Mouse (Mus musculus): ENCODE measurements around the gene Tdrd9. TPM values are rescaled to one million over a fixed set of nuclear protein-coding genes. Genes with fewer than 3 reads are reported as not detected.

Tdrd9 gene
- total and polyA plus RNA-seq, 3 experiments = 0.09 to 0.10 TPM; not detected in 1

DNA sequence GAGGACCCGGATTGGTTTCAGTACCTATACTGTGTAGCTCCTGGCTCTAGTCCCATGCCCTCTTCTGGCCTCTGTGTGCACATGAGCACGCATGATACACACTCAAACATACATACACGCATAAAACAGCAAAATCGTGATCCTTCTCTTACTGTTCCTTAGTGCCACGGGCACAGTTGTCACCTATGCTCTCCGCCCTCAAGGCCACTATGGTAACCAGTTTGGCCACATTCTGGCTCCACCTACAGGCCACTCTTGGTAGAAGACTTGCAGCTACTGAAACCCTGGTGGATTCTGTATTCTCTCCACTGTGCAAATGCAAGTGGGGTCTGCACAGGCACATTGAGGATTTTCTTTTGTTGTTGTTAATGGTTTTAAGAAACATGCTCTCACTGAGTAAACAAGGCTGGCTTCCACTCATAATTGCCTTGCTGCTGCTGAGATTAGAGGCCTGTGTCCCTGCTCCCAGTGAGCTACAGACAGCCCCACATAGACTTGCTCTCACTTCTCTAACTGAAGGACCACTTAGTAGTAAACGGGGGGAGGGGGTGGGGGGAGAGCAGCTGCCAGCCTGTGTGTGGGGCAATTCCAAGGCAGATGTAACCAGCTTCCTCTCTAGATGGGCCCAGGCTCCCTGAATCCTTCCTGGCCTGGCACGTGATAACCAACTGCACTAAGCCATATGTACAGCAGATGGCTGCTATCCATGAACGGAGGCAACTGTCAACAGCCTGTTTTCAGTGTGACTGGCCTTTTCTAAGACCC lies 13.1 kb upstream of the Tdrd9 start:
- Histone ChIP-seq H3K27ac (no peak overlapping the region), H3K4me1 (ENCODE audit: control insufficient read depth, insufficient read depth, low read length) (peaks cover 2% of the 10 kb centered on the region), H3K4me3 (no peak overlapping the region), H3K79me2 (replicated peaks; ENCODE audit: control insufficient read depth, insufficient read depth, low read length) (peaks cover 1% of the 10 kb centered on the region; the same call in 1 of the 2 replicates), H3K36me3 (ENCODE audit: control insufficient read depth, insufficient read depth, low read length) (no peaks in the 10 kb centered on the region), H3K9ac (ENCODE audit: low read depth, low read length) (no peak overlapping the region), H3K27me3 (ENCODE audit: control insufficient read depth, insufficient read depth, low read length) (no peaks in the 10 kb centered on the region)
- DNase-seq = peak; percentile 69 to 75
- TF ChIP-seq EP300 (IDR thresholded peaks at IDR 0.05; ENCODE audit: insufficient read depth, low read depth, low read length) (0 out of 2 replicates have a peak, but pooled peaks have one; percentile 26), POLR2A (IDR thresholded peaks at IDR 0.05; ENCODE audit: insufficient read depth, low read depth, low read length) (no peak), CTCF (IDR thresholded peaks at IDR 0.05) (peak; percentile 91)
- intact Hi-C loops (cut with DNase I) = loop anchor here (5.0 kb wide), 1 partner anchor 221 kb away; no protein-coding TSS in a partner anchor
- WGBS = 34% methylated on average over 9 of the region's 9 CpGs

DNA sequence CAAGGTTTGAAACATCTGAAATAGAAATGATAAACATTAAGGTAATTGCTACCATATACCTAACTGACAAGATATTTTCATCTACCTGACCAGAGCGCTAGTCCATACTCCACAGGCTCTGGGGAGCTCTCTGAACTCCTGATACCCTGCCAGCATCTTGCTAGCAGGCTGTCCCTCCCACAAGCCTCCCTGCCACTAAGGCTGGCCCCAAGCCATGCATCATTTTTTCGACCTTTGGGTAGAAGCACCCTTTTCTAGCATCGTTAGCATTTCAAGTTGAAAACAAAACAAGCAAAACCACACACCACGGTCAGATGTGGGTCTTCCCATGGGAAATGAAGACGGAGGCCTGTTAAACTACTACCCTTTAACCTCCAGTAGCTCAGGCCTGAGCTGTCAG lies 8.0 kb upstream of the Tdrd9 start:
- WGBS = 60% methylated on average over 5 of the region's 5 CpGs
- H3K4me1 ChIP-seq (ENCODE audit: control insufficient read depth, insufficient read depth, low read length) = peaks cover 5% of the 10 kb centered on the region
- no peak overlapping the region for H3K9ac ChIP-seq (ENCODE audit: low read depth, low read length)
- H3K27me3 ChIP-seq (ENCODE audit: control insufficient read depth, insufficient read depth, low read length) = no peaks in the 10 kb centered on the region
- peaks cover 3% of the 10 kb centered on the region for H3K79me2 ChIP-seq (replicated peaks; ENCODE audit: control insufficient read depth, insufficient read depth, low read length)
- no peak for DNase-seq
- TF ChIP-seq POLR2A (IDR thresholded peaks at IDR 0.05; ENCODE audit: insufficient read depth, low read depth, low read length) (no peak), EP300 (IDR thresholded peaks at IDR 0.05; ENCODE audit: insufficient read depth, low read depth, low read length) (no peak), CTCF (IDR thresholded peaks at IDR 0.05) (no peak)
- peaks cover 7% of the 10 kb centered on the region for H3K36me3 ChIP-seq (ENCODE audit: control insufficient read depth, insufficient read depth, low read length)
- no peak overlapping the region for H3K4me3 ChIP-seq
- intact Hi-C loops (cut with DNase I) = no loop called here
- H3K27ac ChIP-seq = no peak overlapping the region

DNA sequence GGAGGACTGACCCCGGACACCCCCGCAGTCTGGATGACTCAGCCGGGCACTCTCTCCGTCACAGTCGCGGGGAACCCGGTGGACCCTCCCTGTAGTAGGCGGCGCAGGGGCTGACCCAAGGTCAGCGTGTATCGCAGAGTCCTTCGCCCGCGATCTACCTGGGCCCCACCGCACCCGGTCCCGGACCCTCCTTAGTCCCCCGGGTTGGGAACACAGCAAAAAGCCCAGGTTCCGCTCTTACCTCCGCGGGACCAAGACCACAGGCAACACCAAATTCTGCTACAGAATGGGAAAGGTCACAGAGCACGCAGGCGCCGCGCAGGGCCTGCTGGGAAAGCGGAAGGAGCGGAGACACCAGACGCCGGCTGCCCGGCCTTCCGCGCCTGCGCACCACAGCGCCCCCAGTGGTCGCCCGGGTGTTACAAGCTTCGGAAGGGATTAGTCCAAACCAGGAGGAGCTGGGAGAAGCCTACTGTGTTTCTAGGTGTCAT lies 4.6 kb upstream of the Tdrd9 start, which contains the start of gene Atp5mpl:
Atp5mpl (minus strand) TSS at position 295 of the 491 bp plus-strand sequence.
- peak; percentile 95 to 99 for DNase-seq
- intact Hi-C loops (cut with DNase I) = no loop called here
- Histone ChIP-seq H3K9ac (ENCODE audit: low read depth, low read length) (peak within 1 kb of the TSS; percentile 95), H3K36me3 (ENCODE audit: control insufficient read depth, insufficient read depth, low read length) (peaks cover 7% of the 10 kb centered on the region), H3K4me1 (ENCODE audit: control insufficient read depth, insufficient read depth, low read length) (peaks cover 5% of the 10 kb centered on the region), H3K79me2 (replicated peaks; ENCODE audit: control insufficient read depth, insufficient read depth, low read length) (peaks cover 3% of the 10 kb centered on the region), H3K27me3 (ENCODE audit: control insufficient read depth, insufficient read depth, low read length) (no peaks in the 10 kb centered on the region), H3K27ac (peak within 1 kb of the TSS; percentile 93), H3K4me3 (peak within 1 kb of the TSS; percentile 84)
- TF ChIP-seq CTCF (IDR thresholded peaks at IDR 0.05) = peak; percentile 100; the same call in 1 of the 2 replicates
- TF ChIP-seq POLR2A (IDR thresholded peaks at IDR 0.05; ENCODE audit: insufficient read depth, low read depth, low read length) = peak; percentile 90
- TF ChIP-seq EP300 (IDR thresholded peaks at IDR 0.05; ENCODE audit: insufficient read depth, low read depth, low read length) = 0 out of 2 replicates have a peak, but pooled peaks have one; percentile 38
- under 1% methylated on average over 37 of the region's 37 CpGs for WGBS

DNA sequence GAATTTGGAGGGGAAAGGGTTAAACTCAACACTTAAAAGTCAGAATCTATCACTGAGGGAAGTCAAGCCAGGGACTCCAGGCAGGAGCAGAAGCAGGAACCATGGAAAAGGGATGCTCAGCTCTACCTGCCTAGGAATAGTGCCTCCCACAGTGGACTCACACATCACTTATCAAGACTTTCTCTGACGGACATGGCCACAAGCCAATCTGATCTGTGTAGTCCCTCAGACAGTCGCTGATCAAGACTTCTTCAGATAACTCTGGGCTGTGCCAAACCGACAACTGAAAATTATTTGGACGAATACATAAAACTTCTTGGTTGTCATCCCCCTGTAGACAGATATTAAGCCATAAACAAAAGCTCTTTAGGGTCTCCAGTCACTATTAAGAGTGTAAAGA lies 1.3 kb upstream of the Tdrd9 start:
- DNase-seq = no peak
- H3K79me2 ChIP-seq (replicated peaks; ENCODE audit: control insufficient read depth, insufficient read depth, low read length) = peaks cover 2% of the 10 kb centered on the region
- no peak overlapping the region for H3K9ac ChIP-seq (ENCODE audit: low read depth, low read length)
- TF ChIP-seq POLR2A (IDR thresholded peaks at IDR 0.05; ENCODE audit: insufficient read depth, low read depth, low read length) (no peak), EP300 (IDR thresholded peaks at IDR 0.05; ENCODE audit: insufficient read depth, low read depth, low read length) (no peak), CTCF (IDR thresholded peaks at IDR 0.05) (no peak)
- no peak overlapping the region for H3K4me3 ChIP-seq
- H3K27ac ChIP-seq = no peak overlapping the region
- 63% methylated on average over 4 of the region's 4 CpGs for WGBS
- no peaks in the 10 kb centered on the region for H3K27me3 ChIP-seq (ENCODE audit: control insufficient read depth, insufficient read depth, low read length)
- peaks cover 3% of the 10 kb centered on the region; the same call in 1 of the 2 replicates for H3K36me3 ChIP-seq (ENCODE audit: control insufficient read depth, insufficient read depth, low read length)
- peaks cover 5% of the 10 kb centered on the region for H3K4me1 ChIP-seq (ENCODE audit: control insufficient read depth, insufficient read depth, low read length)
- intact Hi-C loops (cut with DNase I) = no loop called here

GRCm38 (mm10) chr12:111972504-111972903 lies 1.1 kb downstream of the Tdrd9 start:
- intact Hi-C loops (cut with DNase I) = no loop called here
- WGBS = 91% methylated on average over 10 of the region's 10 CpGs

GRCm38 (mm10) chr12:111974578-111974977 lies 3.2 kb downstream of the Tdrd9 start:
- 68% methylated on average over 6 of the region's 6 CpGs for WGBS
- intact Hi-C loops (cut with DNase I) = no loop called here
- TF ChIP-seq EP300 (IDR thresholded peaks at IDR 0.05; ENCODE audit: insufficient read depth, low read depth, low read length) = no peak
- no peak for TF ChIP-seq CTCF (IDR thresholded peaks at IDR 0.05)
- no peak for TF ChIP-seq POLR2A (IDR thresholded peaks at IDR 0.05; ENCODE audit: insufficient read depth, low read depth, low read length)
- no peak overlapping the region for H3K27ac ChIP-seq
- no peak for DNase-seq
- H3K36me3 ChIP-seq (ENCODE audit: control insufficient read depth, insufficient read depth, low read length) = no peaks in the 10 kb centered on the region
- no peaks in the 10 kb centered on the region for H3K27me3 ChIP-seq (ENCODE audit: control insufficient read depth, insufficient read depth, low read length)
- no peaks in the 10 kb centered on the region for H3K79me2 ChIP-seq (replicated peaks; ENCODE audit: control insufficient read depth, insufficient read depth, low read length)
- H3K9ac ChIP-seq (ENCODE audit: low read depth, low read length) = no peak overlapping the region
- H3K4me3 ChIP-seq = no peak overlapping the region
- peaks cover 2% of the 10 kb centered on the region; the same call in 1 of the 2 replicates for H3K4me1 ChIP-seq (ENCODE audit: control insufficient read depth, insufficient read depth, low read length)

More at GRCm38 (mm10) chr12:111972504-111972903, 1.1 kb downstream of the Tdrd9 start:
- Histone ChIP-seq H3K4me1 (ENCODE audit: control insufficient read depth, insufficient read depth, low read length) (peaks cover 2% of the 10 kb centered on the region; the same call in 1 of the 2 replicates), H3K27ac (no peak overlapping the region), H3K27me3 (ENCODE audit: control insufficient read depth, insufficient read depth, low read length) (no peaks in the 10 kb centered on the region), H3K36me3 (ENCODE audit: control insufficient read depth, insufficient read depth, low read length) (no peaks in the 10 kb centered on the region), H3K79me2 (replicated peaks; ENCODE audit: control insufficient read depth, insufficient read depth, low read length) (no peaks in the 10 kb centered on the region), H3K4me3 (no peak overlapping the region), H3K9ac (ENCODE audit: low read depth, low read length) (no peak overlapping the region)
- DNase-seq = no peak
- TF ChIP-seq CTCF (IDR thresholded peaks at IDR 0.05) (no peak), POLR2A (IDR thresholded peaks at IDR 0.05; ENCODE audit: insufficient read depth, low read depth, low read length) (no peak), EP300 (IDR thresholded peaks at IDR 0.05; ENCODE audit: insufficient read depth, low read depth, low read length) (no peak)
